Mouse (Mus musculus) small intestine, adult 10 weeks (tissue): ENCODE results near the gene Pacsin3. TPM values are rescaled to one million over a fixed set of nuclear protein-coding genes. Genes with fewer than 3 reads are reported as not detected.

Experiments used
- polyA plus RNA-seq: library from polyadenylated mRNA; stranded (reverse); fragments of 350-450 nt; fragmentation: Illumina TruSeq; extraction: RNeasy Lipid Tissue Mini Kit (QIAGEN cat#74804); gene quantifications from one replicate; pipeline ENCODE4 v1.2.3, GENCODE M21; 2014; ENCODE audit warnings: low replicate concordance

Pacsin3 gene
- polyA plus RNA-seq = not detected

GRCm38 (mm10) chr2:91255661-91256150 is at the start of gene Pacsin3:
TSS of gene Pacsin3 (plus strand) at chr2:91255954.

DNA sequence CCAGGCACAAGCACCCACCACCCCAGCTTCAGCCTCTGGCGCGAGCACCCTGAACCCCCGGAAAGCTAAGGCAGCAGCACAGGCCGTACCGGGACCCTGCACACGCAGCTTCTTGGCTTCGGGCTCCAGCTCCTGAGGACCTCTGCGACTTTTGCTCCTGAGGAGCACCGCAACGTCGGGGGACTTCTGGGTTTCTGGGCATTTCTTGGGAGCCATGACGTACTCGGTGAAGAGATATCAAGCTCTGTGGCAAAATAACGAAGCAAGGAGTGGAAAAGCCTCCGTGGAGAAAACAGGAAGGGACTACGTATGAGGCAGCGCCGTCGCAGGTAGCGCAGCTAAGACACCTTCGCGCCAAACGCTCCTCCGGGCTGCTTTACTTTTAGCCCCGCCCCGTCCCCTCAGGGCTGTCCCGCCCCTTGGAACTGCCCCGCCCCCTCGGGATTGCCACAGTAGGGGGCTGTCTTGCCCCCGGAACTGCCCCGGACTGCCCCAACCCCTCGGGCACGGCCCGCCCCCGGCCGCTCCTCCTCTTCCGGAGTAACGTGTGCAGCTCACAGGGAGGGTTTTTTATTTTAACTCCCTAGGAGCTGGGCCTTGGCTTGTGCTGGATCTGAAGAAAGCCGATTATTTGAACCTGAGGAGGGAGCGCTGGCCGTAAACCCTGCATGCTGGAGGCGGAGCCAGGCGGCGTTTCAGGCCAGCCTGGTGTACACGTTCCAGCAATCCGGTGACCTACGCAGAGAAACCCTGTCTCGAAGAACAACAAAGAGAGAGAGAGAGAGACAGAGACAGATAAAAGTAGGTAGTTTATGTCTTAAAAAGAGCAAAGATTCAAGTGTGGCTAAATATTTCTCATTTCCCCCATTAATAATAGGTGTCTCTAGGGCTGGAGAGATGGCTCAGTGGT is 18.9 kb upstream of the Pacsin3 start, which contains the start of gene Ddb2:
Gene Ddb2 (minus strand): TSS at position 382 of the 910 bp plus-strand sequence.

GRCm38 (mm10) chr2:91264711-91265681 is 9.2 kb downstream of the Pacsin3 start, which contains the start of gene Arfgap2:
TSS of gene Arfgap2 (plus strand) at chr2:91264974.

Other genes starting within 250 kb of the Pacsin3 start
- not detected for gene Rapsn, start 220.3 kb upstream of the Pacsin3 start, polyA plus RNA-seq
- gene Psmc3, start 201.9 kb upstream of the Pacsin3 start, polyA plus RNA-seq = 74.5 TPM
- gene Slc39a13, start 185.5 kb upstream of the Pacsin3 start, polyA plus RNA-seq = 0.89 TPM
- 2.4 TPM for gene Spi1, start 173.6 kb upstream of the Pacsin3 start, polyA plus RNA-seq
- gene Mybpc3, start 137.8 kb upstream of the Pacsin3 start, polyA plus RNA-seq = not detected
- 3.3 TPM for gene Madd, start 72.1 kb upstream of the Pacsin3 start, polyA plus RNA-seq
- 0.48 TPM for gene Nr1h3, start 53.1 kb upstream of the Pacsin3 start, polyA plus RNA-seq
- 35.3 TPM for gene Acp2, start 53.1 kb upstream of the Pacsin3 start, polyA plus RNA-seq
- gene Ddb2, start 19.0 kb upstream of the Pacsin3 start, polyA plus RNA-seq = 21.9 TPM
- gene Arfgap2, start 9.0 kb downstream of the Pacsin3 start, polyA plus RNA-seq = 5.3 TPM
- gene 1110051M20Rik, start 188.8 kb downstream of the Pacsin3 start, polyA plus RNA-seq = 1.9 TPM
- 5.1 TPM for gene Lrp4, start 201.6 kb downstream of the Pacsin3 start, polyA plus RNA-seq